Mouse (Mus musculus) midbrain, postnatal 0 days (tissue): ENCODE data around the gene Grasp. TPM values are rescaled to one million over a fixed set of nuclear protein-coding genes. Genes with fewer than 3 reads are reported as not detected.

ENCODE experiments used
- ATAC-seq: fragments of 200-750 bp; cut with Nextera tagmentation; 2 replicates; pipeline ENCODE4 v1.8.0; 2017; ENCODE audit warnings: moderate number of reproducible peaks, mild to moderate bottlenecking, moderate TSS enrichment, moderate library complexity; ENCODE audit not compliant: low FRiP score
- DNase-seq: peaks from one replicate; pipeline ENCODE4 v3.0.0-alpha.2; 2015; ENCODE audit warnings: low spot score
- H3K27ac ChIP-seq: fragments of 300-500 bp; sonication (generic); 2 replicates; pipeline ENCODE4 v1.5.1; 2014; ENCODE audit warnings: low read depth, mild to moderate bottlenecking, low read length, mixed read lengths
- H3K27me3 ChIP-seq: fragments of 300-500 bp; sonication (generic); 2 replicates; pipeline ENCODE4 v1.6.1; 2014; ENCODE audit warnings: low read length, control low read depth, mixed read lengths; ENCODE audit not compliant: insufficient read depth
- H3K36me3 ChIP-seq: fragments of 300-500 bp; sonication (generic); 2 replicates; pipeline ENCODE4 v1.6.1; 2014; ENCODE audit warnings: low read length, control low read depth, mixed read lengths; ENCODE audit not compliant: insufficient read depth
- H3K4me1 ChIP-seq: fragments of 300-500 bp; sonication (generic); 2 replicates; pipeline ENCODE4 v1.6.1; 2014; ENCODE audit warnings: mild to moderate bottlenecking, control low read depth, antibody characterized with exemption, low read length, mixed read lengths; ENCODE audit not compliant: insufficient read depth
- H3K4me2 ChIP-seq: fragments of 300-500 bp; sonication (generic); 2 replicates; pipeline ENCODE4 v1.6.1; 2014; ENCODE audit warnings: low read depth, mild to moderate bottlenecking, low read length, mixed read lengths; ENCODE audit not compliant: poor library complexity, severe bottlenecking
- H3K4me3 ChIP-seq: fragments of 300-500 bp; sonication (generic); 2 replicates; pipeline ENCODE4 v1.5.1; 2014; ENCODE audit warnings: low read depth, mild to moderate bottlenecking, low read length, moderate library complexity
- H3K9ac ChIP-seq: fragments of 300-500 bp; sonication (generic); replicated peaks from 2 replicates; pipeline ENCODE4 v1.6.1; 2014; ENCODE audit warnings: mild to moderate bottlenecking, low read length, moderate library complexity, mixed read lengths; ENCODE audit not compliant: poor library complexity, severe bottlenecking
- H3K9me3 ChIP-seq: fragments of 300-500 bp; sonication (generic); 2 replicates; pipeline ENCODE4 v1.6.1; 2016; ENCODE audit warnings: low read length, control low read depth
- CTCF ChIP-seq: IDR thresholded peaks from 2 replicates; pipeline ENCODE4 v1.5.1; 2016; ENCODE audit warnings: antibody characterized with exemption, mild to moderate bottlenecking
- whole genome bisulfite sequencing: fragments of 180-500 bp; shearing (Covaris S2); extraction: QIAGEN DNeasy Blood & Tissue Kit; methylation state at CpG from one replicate; pipeline ENCODE4 v1.1.7; 2014; 5-methylcytosine and 5-hydroxymethylcytosine counted together
- polyA plus RNA-seq: library from polyadenylated mRNA; unstranded; fragments of >200 nt; fragmentation: Nextera tagmentation; extraction: Ambion mirVana; gene quantifications from 2 replicates; pipeline ENCODE4 v1.2.1, GENCODE M21; 2015
- total RNA-seq: library from RNA; depleted of rRNA; stranded (reverse); fragments of >200 nt; gene quantifications from 2 replicates; pipeline ENCODE4 v1.2.3, GENCODE M21; 2014

Grasp gene
- total and polyA plus RNA-seq, 2 experiments from 2014 or later, result 1.9 to 7.7 TPM

DNA sequence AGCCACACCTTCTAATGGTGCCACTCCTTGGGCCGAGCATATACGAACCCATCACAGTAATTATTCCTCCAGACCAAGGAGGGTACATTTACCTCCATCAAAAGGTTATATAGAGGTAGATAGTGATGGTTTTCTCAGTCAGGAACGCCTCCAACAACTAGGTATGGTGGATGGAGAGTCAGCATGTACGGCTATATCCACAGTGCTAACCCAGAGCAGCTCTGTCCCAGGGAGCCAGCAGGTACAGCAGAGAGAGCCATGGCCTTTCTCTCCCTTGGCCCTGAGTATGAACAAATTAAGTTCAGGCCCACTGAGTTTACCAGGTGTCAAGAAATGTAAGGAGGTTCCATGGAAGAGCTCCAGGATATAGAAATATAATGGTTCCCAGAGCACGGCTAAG, 27.9 kb downstream of the Grasp start:
- TF ChIP-seq CTCF, result no peak
- H3K27ac ChIP-seq, result no peak overlapping the region
- H3K4me3 ChIP-seq, result no peak overlapping the region
- H3K9me3 ChIP-seq, result no peaks in the 10 kb centered on the region
- H3K4me2 ChIP-seq, result no peak overlapping the region
- no peaks in the 10 kb centered on the region; the same call in 1 of the 2 replicates for H3K4me1 ChIP-seq
- WGBS, result 88% methylated on average over 5 of the region's 5 CpGs
- H3K36me3 ChIP-seq, result no peaks in the 10 kb centered on the region
- no peak for DNase-seq
- no peak for ATAC-seq
- H3K9ac ChIP-seq, result no peak overlapping the region
- H3K27me3 ChIP-seq, result no peaks in the 10 kb centered on the region

DNA sequence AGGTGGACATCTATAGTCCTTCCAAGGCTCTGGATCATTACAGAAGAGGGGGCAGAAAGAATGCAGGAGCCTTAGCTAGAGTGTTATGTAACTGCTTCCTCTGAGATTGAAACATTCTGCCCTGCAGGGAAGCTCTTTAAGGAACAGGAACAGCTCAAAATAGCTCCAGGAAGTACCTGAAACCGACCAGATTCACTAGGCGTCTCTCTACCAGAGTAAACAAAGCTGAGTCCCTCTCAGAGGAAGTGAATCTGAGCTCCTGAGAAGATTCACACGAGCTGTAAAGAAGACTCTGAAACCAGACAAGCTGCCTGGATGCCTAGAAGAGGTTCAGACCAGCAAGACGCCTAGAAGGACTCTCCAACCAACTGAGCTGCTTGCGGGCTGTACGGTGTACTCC, 28.6 kb downstream of the Grasp start:
- ATAC-seq (no peak), DNase-seq (no peak)
- no peak overlapping the region for H3K9ac ChIP-seq
- no peak overlapping the region for H3K4me3 ChIP-seq
- no peaks in the 10 kb centered on the region for H3K27me3 ChIP-seq
- TF ChIP-seq CTCF, result no peak
- H3K4me2 ChIP-seq, result no peak overlapping the region
- no peaks in the 10 kb centered on the region for H3K9me3 ChIP-seq
- no peaks in the 10 kb centered on the region for H3K36me3 ChIP-seq
- H3K4me1 ChIP-seq, result no peaks in the 10 kb centered on the region
- WGBS, result 89% methylated on average over 6 of the region's 6 CpGs
- no peak overlapping the region for H3K27ac ChIP-seq

DNA sequence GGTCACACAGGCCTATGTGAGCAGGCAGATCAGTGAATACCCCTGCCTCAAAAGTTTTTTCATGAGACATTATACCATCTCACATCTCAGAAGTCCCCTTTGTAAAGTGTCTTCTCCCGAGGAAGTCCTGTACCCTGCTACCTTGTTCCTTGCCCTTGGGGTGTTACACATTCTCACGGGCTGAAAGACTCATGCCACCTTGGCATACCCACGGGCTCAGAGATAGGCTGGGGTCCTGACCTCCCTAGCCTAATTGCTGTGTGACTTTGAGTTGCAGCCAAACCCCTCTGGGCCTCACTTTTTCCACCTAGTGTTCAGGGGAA, 29.5 kb downstream of the Grasp start:
- H3K4me3 ChIP-seq, result peak overlapping the region; percentile 65
- H3K9ac ChIP-seq, result peak overlapping the region; percentile 74
- WGBS, result 36% methylated on average over 3 of the region's 3 CpGs
- H3K4me1 ChIP-seq, result no peaks in the 10 kb centered on the region
- ATAC-seq (no peak), DNase-seq (no peak)
- no peaks in the 10 kb centered on the region for H3K36me3 ChIP-seq
- peak overlapping the region; percentile 89 for H3K4me2 ChIP-seq
- H3K9me3 ChIP-seq, result no peaks in the 10 kb centered on the region
- H3K27me3 ChIP-seq, result no peaks in the 10 kb centered on the region
- no peak overlapping the region for H3K27ac ChIP-seq
- TF ChIP-seq CTCF, result no peak

DNA sequence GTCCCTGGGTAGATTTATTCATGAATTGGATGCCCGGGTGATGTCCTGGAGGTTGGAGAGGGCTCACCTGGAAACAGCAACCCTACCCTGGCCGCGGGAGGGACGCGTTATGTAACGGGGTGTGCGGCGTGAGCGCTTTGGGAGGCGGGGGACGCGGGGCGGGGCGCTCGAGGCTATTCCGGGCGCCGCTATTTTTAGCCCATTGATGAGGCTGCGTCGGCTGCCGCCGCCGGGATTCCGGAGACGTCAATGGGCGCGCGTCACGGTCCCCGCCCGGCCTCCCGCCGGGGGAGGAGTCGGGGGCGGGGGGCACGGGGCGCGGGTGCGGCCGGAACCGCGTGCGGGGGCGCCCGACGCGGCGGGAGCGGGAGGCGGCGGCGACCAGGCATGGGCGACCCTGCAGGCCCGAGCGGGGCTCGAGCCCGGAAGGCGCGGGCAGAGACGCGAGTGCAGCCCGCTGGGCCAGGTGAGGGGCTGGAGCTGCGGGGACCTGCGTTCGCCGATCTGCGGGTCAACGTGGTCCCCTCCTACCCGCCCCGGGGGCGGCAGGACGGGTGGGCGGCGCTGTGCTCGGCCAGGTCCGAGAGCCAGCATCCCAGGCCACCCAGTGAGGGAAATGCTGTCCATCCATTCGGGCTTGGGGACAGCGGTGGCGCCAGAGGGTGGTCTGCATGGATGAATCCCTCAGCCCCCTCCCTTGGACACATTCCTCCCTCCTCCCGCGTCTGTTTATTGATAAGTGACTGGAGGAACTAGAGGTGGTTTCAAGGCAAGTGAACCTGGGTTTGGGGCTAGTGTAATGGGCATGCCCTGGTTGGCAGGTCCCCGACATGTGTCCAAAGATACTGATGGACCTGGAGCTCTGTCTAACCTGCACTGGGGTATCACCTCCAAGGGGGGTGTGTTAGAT, 30.2 kb downstream of the Grasp start, which contains the start of gene Nr4a1:
TSS of gene Nr4a1 (plus strand) at position 384 of the 910 bp plus-strand sequence.
- ATAC-seq (peak; percentile 53), DNase-seq (peak; percentile 70)
- Histone ChIP-seq H3K9ac (peak within 1 kb of the TSS; percentile 74), H3K27me3 (no peaks in the 10 kb centered on the region), H3K27ac (no peak within 1 kb of the TSS), H3K4me3 (peak within 1 kb of the TSS; percentile 65), H3K36me3 (no peaks in the 10 kb centered on the region), H3K4me1 (no peaks in the 10 kb centered on the region), H3K4me2 (peak within 1 kb of the TSS; percentile 89), H3K9me3 (no peaks in the 10 kb centered on the region)
- under 1% methylated on average over 72 of the region's 82 CpGs for WGBS
- TF ChIP-seq CTCF, result peak; percentile 31; the same call in 1 of the 2 replicates

DNA sequence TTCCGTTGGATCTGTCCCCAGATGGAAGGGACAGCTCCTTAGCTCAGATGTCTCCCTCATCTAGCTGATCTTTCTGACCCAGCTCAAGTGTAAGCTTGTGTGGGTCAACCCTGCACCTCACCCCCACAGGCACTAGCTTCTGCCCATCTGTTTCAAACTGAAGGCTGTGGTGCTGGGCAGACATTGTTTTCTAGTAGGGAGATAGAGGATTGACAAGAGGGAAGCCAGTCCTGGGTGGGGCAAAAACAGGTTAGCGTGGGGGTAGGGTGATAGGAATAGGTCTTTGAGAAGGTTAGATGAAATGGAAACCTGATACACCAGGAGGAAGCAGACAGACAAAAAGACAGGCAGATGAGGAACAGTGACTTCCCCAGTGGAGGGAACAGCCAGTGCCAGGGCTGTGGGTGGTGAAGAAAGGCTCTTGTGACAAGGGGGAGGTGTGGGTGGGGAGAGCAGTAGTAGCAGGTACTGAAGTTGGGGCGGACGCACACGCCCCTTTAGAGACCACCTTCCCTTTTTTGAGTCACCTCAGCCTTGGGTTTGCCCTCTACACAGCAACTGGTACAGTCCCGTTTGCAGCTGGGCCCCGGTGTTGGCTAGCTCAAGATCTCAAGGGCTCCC, 32.0 kb downstream of the Grasp start:
- DNase-seq (no peak), ATAC-seq (no peak)
- no peaks in the 10 kb centered on the region for H3K27me3 ChIP-seq
- H3K4me1 ChIP-seq, result no peaks in the 10 kb centered on the region
- H3K36me3 ChIP-seq, result no peaks in the 10 kb centered on the region
- WGBS, result 84% methylated on average over 7 of the region's 7 CpGs
- H3K4me2 ChIP-seq, result no peak overlapping the region
- no peak overlapping the region for H3K4me3 ChIP-seq
- no peak overlapping the region for H3K27ac ChIP-seq
- H3K9me3 ChIP-seq, result no peaks in the 10 kb centered on the region
- no peak for TF ChIP-seq CTCF
- no peak overlapping the region for H3K9ac ChIP-seq
